Mouse (Mus musculus) gastrocnemius, postnatal 25 days (tissue): ENCODE measurements around the gene Hamp. TPM values are rescaled to one million over a fixed set of nuclear protein-coding genes. Genes with fewer than 3 reads are reported as not detected.

Experiments used
- DNase-seq: peaks from one replicate; pipeline ENCODE4 v3.0.0; 2022
- total RNA-seq, 2 experiments: library from RNA; stranded (reverse); gene quantifications; 1 replicate in 1 of 2; 2 replicates in 1 of 2; pipeline ENCODE4 v1.2.3; 2021

Hamp gene
- total RNA-seq, 2 experiments from 2014 or later: not detected

DNA sequence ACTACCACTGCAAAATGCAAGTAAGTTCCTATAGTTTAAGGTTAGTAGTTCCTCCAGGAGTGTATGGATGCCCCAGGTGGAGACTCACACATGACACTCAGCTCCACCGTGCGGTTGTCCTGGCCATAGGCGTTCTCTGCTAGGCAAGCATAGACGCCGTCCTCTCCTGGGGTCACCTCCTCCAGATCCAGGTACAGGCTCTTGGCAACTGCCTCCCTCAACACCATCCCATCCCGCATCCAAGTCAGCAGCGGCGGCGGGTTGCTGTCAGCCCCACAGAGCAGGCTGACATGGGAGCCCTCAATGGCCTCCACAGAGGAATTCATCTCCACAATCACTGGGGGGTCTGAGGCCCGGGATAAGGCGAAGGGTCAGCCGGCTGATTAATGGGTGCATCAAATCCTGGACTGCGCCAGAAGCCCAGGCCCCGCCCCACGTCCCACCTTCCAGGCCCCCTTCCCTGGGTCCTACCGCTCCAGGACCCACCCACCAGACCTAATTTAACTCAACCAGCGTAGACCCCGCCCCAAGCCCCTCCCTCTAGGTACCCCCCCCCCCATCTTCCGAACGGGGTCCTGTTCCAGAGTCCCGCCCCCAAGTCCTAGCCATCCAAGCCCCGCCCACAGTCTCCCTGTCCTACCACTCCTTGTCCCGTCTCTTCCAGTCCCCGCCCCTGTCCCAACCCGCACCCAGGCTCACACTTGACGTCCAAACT lies 35.4 kb downstream of the Hamp start:
- DNase-seq: no peak

DNA sequence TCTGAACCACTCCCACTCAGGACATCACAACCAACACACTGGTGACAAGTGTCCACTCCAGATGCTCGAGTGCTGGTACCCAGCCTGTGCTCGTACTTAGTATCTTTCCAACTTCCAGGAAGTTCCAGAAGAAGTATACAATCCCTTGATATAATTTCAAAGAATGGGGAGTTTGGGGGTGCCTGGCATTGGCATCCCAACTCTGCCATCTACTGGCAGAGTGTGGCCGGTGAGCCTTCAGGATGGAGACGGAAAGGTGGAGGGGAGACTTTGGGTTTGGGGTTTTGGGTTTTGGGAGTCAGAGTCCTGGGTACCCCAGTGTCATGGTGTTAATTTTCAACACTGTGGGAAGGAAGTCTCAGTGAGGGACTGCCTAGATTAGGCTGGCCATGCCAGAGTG lies 39.8 kb downstream of the Hamp start:
- no peak for DNase-seq

DNA sequence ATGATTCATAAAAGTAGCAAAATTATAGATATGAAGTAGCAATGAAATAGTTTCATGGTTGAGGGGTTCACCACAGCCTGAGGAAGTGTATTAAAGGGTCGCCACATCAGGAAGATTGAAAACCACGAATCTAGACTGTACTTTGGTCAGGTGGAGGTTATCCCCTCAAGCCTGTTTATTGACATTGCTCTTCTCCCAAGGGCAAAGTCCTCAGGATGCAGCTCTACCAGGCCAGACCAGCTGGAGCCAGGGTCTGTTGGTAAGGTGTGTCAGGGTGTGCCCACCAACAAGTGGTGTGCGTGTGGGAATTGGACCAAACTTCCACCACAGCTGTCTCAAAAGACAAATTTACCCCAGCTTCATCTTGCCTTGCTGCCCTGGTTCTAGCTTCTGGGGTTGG lies 48.6 kb downstream of the Hamp start:
- no peak for DNase-seq

DNA sequence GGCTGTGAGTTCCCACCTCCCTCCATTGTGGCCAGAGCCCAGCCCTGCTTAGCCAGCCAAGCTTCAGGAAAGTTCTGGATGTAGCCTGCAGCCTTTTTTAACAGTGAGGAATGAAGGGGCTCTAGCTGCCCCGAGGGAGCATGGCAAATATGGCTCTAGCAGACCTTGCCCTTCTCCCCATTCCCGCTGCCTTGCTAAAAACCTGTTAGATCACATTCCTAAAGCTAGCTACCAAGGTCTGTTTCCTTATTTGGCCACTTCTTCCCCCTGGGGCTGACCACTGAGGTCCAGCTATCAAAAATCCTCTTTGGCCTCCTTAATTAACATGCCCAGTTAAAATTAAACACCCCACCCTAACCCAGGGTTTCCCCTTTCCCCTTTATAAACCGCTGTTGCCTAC lies 51.3 kb downstream of the Hamp start:
- no peak for DNase-seq

Other genes starting within 250 kb of the Hamp start
- not detected for gene 2200002J24Rik, start 245.1 kb downstream of the Hamp start, total RNA-seq
- under 1 TPM; 0.33 to 0.75 TPM for gene Atp4a, start 231.8 kb downstream of the Hamp start, total RNA-seq
- gene Tmem147, start 214.5 kb downstream of the Hamp start, total RNA-seq: 100 to 1,000 TPM; 283 to 405 TPM
- gene Gapdhs, start 200.4 kb downstream of the Hamp start, total RNA-seq: not detected
- 1 to 10 TPM; 2.3 to 5.6 TPM for gene Sbsn, start 192.6 kb downstream of the Hamp start, total RNA-seq
- gene Dmkn, start 180.3 kb downstream of the Hamp start, total RNA-seq: under 1 TPM; 0.43 to 0.51 TPM
- 1 to 10 TPM in 1 of 2 experiments, under 1 TPM in 1; 0.97 to 2.8 TPM for gene Krtdap, start 156.1 kb downstream of the Hamp start, total RNA-seq
- 1 to 10 TPM in 1 of 2 experiments, not detected in 1; 2.4 TPM for gene Ffar2, start 120.3 kb downstream of the Hamp start, total RNA-seq
- gene Ffar3, start 87.9 kb downstream of the Hamp start, total RNA-seq: not detected
- not detected for gene Ffar1, start 82.5 kb downstream of the Hamp start, total RNA-seq
- under 1 TPM; 0.13 to 0.23 TPM for gene Cd22, start 63.7 kb downstream of the Hamp start, total RNA-seq
- gene Mag, start 29.2 kb downstream of the Hamp start, total RNA-seq: 1 to 10 TPM; 1.1 to 1.8 TPM
- gene Hamp2, start 19.4 kb downstream of the Hamp start, total RNA-seq: not detected
- 10 to 100 TPM; 69.6 to 85.0 TPM for gene Usf2, start 12.8 kb upstream of the Hamp start, total RNA-seq
- 1 to 10 TPM in 1 of 2 experiments, under 1 TPM in 1; 0.69 to 1.1 TPM for gene Lsr, start 29.4 kb upstream of the Hamp start, total RNA-seq
- not detected for gene Fam187b, start 29.8 kb upstream of the Hamp start, total RNA-seq
- gene Fxyd5, start 98.4 kb upstream of the Hamp start, total RNA-seq: 10 to 100 TPM in 1 of 2 experiments, 1 to 10 TPM in 1; 9.5 to 13.6 TPM
- 1 to 10 TPM; 1.9 to 2.1 TPM for gene Fxyd7, start 107.4 kb upstream of the Hamp start, total RNA-seq
- 1,000 to 10,000 TPM; 1,050 to 1,262 TPM for gene Fxyd1, start 113.2 kb upstream of the Hamp start, total RNA-seq
- gene Lgi4, start 115.3 kb upstream of the Hamp start, total RNA-seq: 1 to 10 TPM; 4.1 to 5.4 TPM
- 1 to 10 TPM; 1.7 to 3.2 TPM for gene Fxyd3, start 132.7 kb upstream of the Hamp start, total RNA-seq
- 10 to 100 TPM; 15.5 to 17.3 TPM for gene Hpn, start 171.3 kb upstream of the Hamp start, total RNA-seq
- gene Scn1b, start 183.0 kb upstream of the Hamp start, total RNA-seq: 100 to 1,000 TPM; 787 to 821 TPM
- 10 to 100 TPM; 40.5 to 41.2 TPM for gene Gramd1a, start 211.9 kb upstream of the Hamp start, total RNA-seq